Mouse (Mus musculus): ENCODE results near the gene Ccm2.

- no peak for TF ChIP-seq CTCF (IDR thresholded peaks at IDR 0.05; ENCODE audit: control insufficient read depth, insufficient read depth, low read length)
- no peak for TF ChIP-seq POLR2A (IDR thresholded peaks at IDR 0.05; ENCODE audit: borderline replicate concordance, control insufficient read depth, low read depth, low read length)
Observed at GRCm38 (mm10) chr11:6506516-6506915, 40.2 kb upstream of the Ccm2 start.
